Mouse (Mus musculus): Measurements from ENCODE around the gene Foxred2. TPM values are rescaled to one million over a fixed set of nuclear protein-coding genes. Genes with fewer than 3 reads are reported as not detected.

The Foxred2 gene
- polyA plus RNA-seq, 1 experiment from 2014 or later, result 4.9 TPM

DNA sequence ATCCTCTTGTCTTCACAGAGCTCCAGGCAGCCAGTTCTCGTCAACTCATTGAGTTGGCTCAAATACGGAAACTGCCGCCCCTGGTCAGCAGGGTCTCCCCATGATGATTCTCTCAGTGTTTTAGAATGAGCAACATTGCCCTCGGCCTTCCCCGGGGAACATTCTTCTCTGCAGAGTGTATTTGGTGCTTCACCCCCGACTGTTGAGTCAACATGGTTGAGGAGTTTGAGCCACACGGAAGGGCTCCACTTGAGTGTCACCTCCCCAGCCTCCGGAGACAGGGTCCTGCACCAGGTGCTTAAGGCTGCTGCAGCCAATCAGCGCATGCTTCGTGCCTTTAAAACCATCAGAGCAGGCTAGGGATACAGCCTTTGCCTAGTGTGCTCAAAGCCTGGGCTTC lies 63.2 kb downstream of the Foxred2 start:
- H3K4me1 ChIP-seq (ENCODE audit: insufficient read depth, low read length), result peaks cover 14% of the 10 kb centered on the region; the same call in 1 of the 2 replicates
- no peak for ATAC-seq (ENCODE audit: low FRiP score, low TSS enrichment)
- H3K36me3 ChIP-seq (ENCODE audit: insufficient read depth, low read length), result no peaks in the 10 kb centered on the region
- H3K9ac ChIP-seq (replicated peaks; ENCODE audit: low read length), result no peak overlapping the region
- no peaks in the 10 kb centered on the region for H3K9me3 ChIP-seq (ENCODE audit: low read length)
- no peak overlapping the region for H3K4me3 ChIP-seq (ENCODE audit: low read length)
- no peaks in the 10 kb centered on the region for H3K27me3 ChIP-seq (ENCODE audit: insufficient read depth, low read length)
- no peak overlapping the region for H3K27ac ChIP-seq (ENCODE audit: low read length)
- no peak overlapping the region for H3K4me2 ChIP-seq (replicated peaks; ENCODE audit: low read depth, low read length)
- 68% methylated on average over 10 of the region's 10 CpGs for WGBS

DNA sequence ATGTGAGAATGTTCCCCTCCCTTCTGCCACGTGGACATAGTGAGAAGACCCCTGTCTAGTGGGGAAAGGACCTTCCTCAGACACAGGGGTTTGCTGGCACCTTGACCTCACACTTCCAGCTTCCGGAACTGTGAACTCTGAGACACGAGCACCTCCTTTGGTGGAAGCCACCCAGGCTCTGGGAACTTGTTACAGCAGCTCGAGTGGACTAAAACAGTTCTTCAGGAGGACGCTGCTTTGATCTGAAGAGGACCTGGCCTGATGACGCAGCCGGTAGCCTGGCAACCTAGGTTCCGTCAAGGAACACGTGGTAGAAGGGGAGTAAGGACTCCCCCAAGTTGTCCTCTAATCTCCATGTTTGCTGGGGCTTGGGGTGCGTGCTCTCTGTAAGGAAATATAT lies 64.1 kb downstream of the Foxred2 start:
- no peak overlapping the region for H3K4me3 ChIP-seq (ENCODE audit: low read length)
- H3K4me2 ChIP-seq (replicated peaks; ENCODE audit: low read depth, low read length), result no peak overlapping the region
- no peaks in the 10 kb centered on the region for H3K36me3 ChIP-seq (ENCODE audit: insufficient read depth, low read length)
- peaks cover 14% of the 10 kb centered on the region; the same call in 1 of the 2 replicates for H3K4me1 ChIP-seq (ENCODE audit: insufficient read depth, low read length)
- no peaks in the 10 kb centered on the region for H3K9me3 ChIP-seq (ENCODE audit: low read length)
- no peak for ATAC-seq (ENCODE audit: low FRiP score, low TSS enrichment)
- H3K27ac ChIP-seq (ENCODE audit: low read length), result no peak overlapping the region
- 84% methylated on average over 10 of the region's 10 CpGs for WGBS
- H3K9ac ChIP-seq (replicated peaks; ENCODE audit: low read length), result no peak overlapping the region
- no peaks in the 10 kb centered on the region for H3K27me3 ChIP-seq (ENCODE audit: insufficient read depth, low read length)

DNA sequence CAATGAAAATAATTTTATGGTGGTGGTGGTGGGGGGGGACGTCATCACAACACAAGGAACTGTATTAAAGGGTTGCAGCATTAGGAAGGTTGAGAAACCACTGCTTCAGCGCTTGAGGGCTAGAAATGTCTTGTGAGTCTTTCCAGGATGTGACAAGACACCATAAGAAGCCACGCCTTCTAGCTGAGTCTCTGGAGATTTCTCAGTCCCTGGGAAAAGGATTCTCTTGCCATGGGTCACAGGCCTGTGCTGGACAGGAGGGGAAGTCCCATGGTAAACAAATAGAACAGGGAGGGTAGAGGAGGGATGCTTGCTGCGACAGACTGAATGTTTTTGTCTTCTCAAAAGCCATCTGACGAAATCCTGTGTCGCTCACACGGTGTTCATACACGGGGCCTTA lies 64.8 kb downstream of the Foxred2 start:
- no peak overlapping the region; the same call in 1 of the 2 replicates for H3K27ac ChIP-seq (ENCODE audit: low read length)

More for the DNA sequence above, 64.8 kb downstream of the Foxred2 start:
- 66% methylated on average over 8 of the region's 8 CpGs for WGBS
- no peaks in the 10 kb centered on the region for H3K36me3 ChIP-seq (ENCODE audit: insufficient read depth, low read length)
- no peak overlapping the region for H3K9ac ChIP-seq (replicated peaks; ENCODE audit: low read length)
- no peak overlapping the region for H3K4me2 ChIP-seq (replicated peaks; ENCODE audit: low read depth, low read length)
- no peaks in the 10 kb centered on the region for H3K9me3 ChIP-seq (ENCODE audit: low read length)
- no peak for ATAC-seq (ENCODE audit: low FRiP score, low TSS enrichment)
- peaks cover 19% of the 10 kb centered on the region; the same call in 1 of the 2 replicates for H3K4me1 ChIP-seq (ENCODE audit: insufficient read depth, low read length)
- H3K27me3 ChIP-seq (ENCODE audit: insufficient read depth, low read length), result no peaks in the 10 kb centered on the region
- no peak overlapping the region for H3K4me3 ChIP-seq (ENCODE audit: low read length)

Other genes starting within 250 kb of the Foxred2 start
- gene Apol9b, start 227.7 kb downstream of the Foxred2 start, polyA plus RNA-seq (2015; fragmentation: Nextera tagmentation; extraction: Ambion mirVana), result 0.20 TPM in 1 of 2 replicates, not detected in the other
- gene Apol8, start 199.7 kb downstream of the Foxred2 start, polyA plus RNA-seq (2015; fragmentation: Nextera tagmentation; extraction: Ambion mirVana), result 0.19 and 0.21 TPM in 2 replicates
- gene Myh9, start 114.5 kb downstream of the Foxred2 start, polyA plus RNA-seq (2015; fragmentation: Nextera tagmentation; extraction: Ambion mirVana), result 55.4 and 64.5 TPM in 2 replicates
- 275 and 307 TPM in 2 replicates for gene Txn2, start 27.7 kb downstream of the Foxred2 start, polyA plus RNA-seq (2015; fragmentation: Nextera tagmentation; extraction: Ambion mirVana)
- 212 and 222 TPM in 2 replicates for gene Eif3d, start 14.1 kb upstream of the Foxred2 start, polyA plus RNA-seq (2015; fragmentation: Nextera tagmentation; extraction: Ambion mirVana)
- gene Cacng2, start 163.3 kb upstream of the Foxred2 start, polyA plus RNA-seq (2015; fragmentation: Nextera tagmentation; extraction: Ambion mirVana), result not detected in 2 replicates
- gene Ift27, start 217.4 kb upstream of the Foxred2 start, polyA plus RNA-seq (2015; fragmentation: Nextera tagmentation; extraction: Ambion mirVana), result 83.7 and 91.0 TPM in 2 replicates
- gene Pvalb, start 249.7 kb upstream of the Foxred2 start, polyA plus RNA-seq (2015; fragmentation: Nextera tagmentation; extraction: Ambion mirVana), result 0.44 TPM in 1 of 2 replicates, not detected in the other